Mouse (Mus musculus) CD4-positive, CD25-positive, alpha-beta regulatory T cell, adult 4 months (primary cell): ENCODE data around the gene Romo1. TPM values are rescaled to one million over a fixed set of nuclear protein-coding genes. Genes with fewer than 3 reads are reported as not detected.
"Not testable (repeated sequence)": the region's sequence is repeated elsewhere in the genome, so short reads cannot be mapped to it uniquely, and the experiment has no call there.

Experiments
- ATAC-seq: one replicate; pipeline ENCODE4 v1.8.0; 2017
- polyA plus RNA-seq, 2 experiments: library from polyadenylated mRNA; unstranded; fragments of 100-300 nt; shearing (Covaris generic); gene quantifications; one replicate each; pipeline ENCODE4 v1.2.1; 2017

The Romo1 gene
- polyA plus RNA-seq, result 100 to 1,000 TPM; 109 to 134 TPM

- peak; percentile 93 for ATAC-seq
Observed at GRCm38 (mm10) chr2:156143953-156144724, at the start of gene Romo1, which contains the start of gene Nfs1. TSS of gene Romo1 (plus strand) at chr2:156144039. TSS of gene Nfs1 (minus strand) at chr2:156144186.

GRCm38 (mm10) chr2:156110627-156111357 lies 33.0 kb upstream of the Romo1 start:
- peak; percentile 38 for ATAC-seq

GRCm38 (mm10) chr2:156111358-156112079 lies 32.3 kb upstream of the Romo1 start, which contains the start of the genes Cpne1 and Rbm12:
TSS of gene Cpne1 (minus strand) at chr2:156111965.
TSS of gene Rbm12 (minus strand) at chr2:156111978.
- ATAC-seq, result peak; percentile 93

GRCm38 (mm10) chr2:156112080-156112423 lies 31.8 kb upstream of the Romo1 start:
- not testable (repeated sequence) for ATAC-seq

- ATAC-seq, result no peak
Observed at GRCm38 (mm10) chr2:156119566-156119965, 24.3 kb upstream of the Romo1 start.

- no peak for ATAC-seq
Observed at GRCm38 (mm10) chr2:156123731-156124130, 20.1 kb upstream of the Romo1 start.

GRCm38 (mm10) chr2:156126992-156127391 lies 16.8 kb upstream of the Romo1 start, which contains the start of gene Gm28036:
TSS of gene Gm28036 (minus strand) at chr2:156127092.
- ATAC-seq, result no peak

- ATAC-seq, result no peak
Observed at GRCm38 (mm10) chr2:156134161-156134560, 9.7 kb upstream of the Romo1 start.

GRCm38 (mm10) chr2:156135695-156136094 lies 8.1 kb upstream of the Romo1 start:
- ATAC-seq, result no peak

GRCm38 (mm10) chr2:156142820-156143219 lies 1.0 kb upstream of the Romo1 start:
- ATAC-seq, result no peak

- ATAC-seq, result no peak
Observed at GRCm38 (mm10) chr2:156143367-156143766, 472 bp upstream of the Romo1 start.

GRCm38 (mm10) chr2:156145486-156146130 lies 1.8 kb downstream of the Romo1 start:
- no peak for ATAC-seq

GRCm38 (mm10) chr2:156146272-156146989 lies 2.6 kb downstream of the Romo1 start:
- ATAC-seq, result no peak

GRCm38 (mm10) chr2:156147316-156147915 lies 3.6 kb downstream of the Romo1 start:
- no peak for ATAC-seq

- ATAC-seq, result no peak
Observed at GRCm38 (mm10) chr2:156151538-156151937, 7.7 kb downstream of the Romo1 start.

- no peak for ATAC-seq
Observed at GRCm38 (mm10) chr2:156165478-156165877, 21.6 kb downstream of the Romo1 start.

- ATAC-seq, result no peak
Observed at GRCm38 (mm10) chr2:156166557-156166956, 22.7 kb downstream of the Romo1 start.

- ATAC-seq, result no peak
Observed at GRCm38 (mm10) chr2:156177079-156177478, 33.2 kb downstream of the Romo1 start.

- ATAC-seq, result no peak
Observed at GRCm38 (mm10) chr2:156177651-156178050, 33.8 kb downstream of the Romo1 start.

- ATAC-seq, result peak; percentile 63
Observed at GRCm38 (mm10) chr2:156179046-156179795, 35.4 kb downstream of the Romo1 start.

- no peak for ATAC-seq
Observed at GRCm38 (mm10) chr2:156179796-156180093, 35.9 kb downstream of the Romo1 start.
